Mouse (Mus musculus): Measurements from ENCODE around the gene Anks1. TPM values are rescaled to one million over a fixed set of nuclear protein-coding genes. Genes with fewer than 3 reads are reported as not detected.

Gene Anks1
- polyA plus RNA-seq, 1 experiment from 2014 or later: 8.5 TPM

DNA sequence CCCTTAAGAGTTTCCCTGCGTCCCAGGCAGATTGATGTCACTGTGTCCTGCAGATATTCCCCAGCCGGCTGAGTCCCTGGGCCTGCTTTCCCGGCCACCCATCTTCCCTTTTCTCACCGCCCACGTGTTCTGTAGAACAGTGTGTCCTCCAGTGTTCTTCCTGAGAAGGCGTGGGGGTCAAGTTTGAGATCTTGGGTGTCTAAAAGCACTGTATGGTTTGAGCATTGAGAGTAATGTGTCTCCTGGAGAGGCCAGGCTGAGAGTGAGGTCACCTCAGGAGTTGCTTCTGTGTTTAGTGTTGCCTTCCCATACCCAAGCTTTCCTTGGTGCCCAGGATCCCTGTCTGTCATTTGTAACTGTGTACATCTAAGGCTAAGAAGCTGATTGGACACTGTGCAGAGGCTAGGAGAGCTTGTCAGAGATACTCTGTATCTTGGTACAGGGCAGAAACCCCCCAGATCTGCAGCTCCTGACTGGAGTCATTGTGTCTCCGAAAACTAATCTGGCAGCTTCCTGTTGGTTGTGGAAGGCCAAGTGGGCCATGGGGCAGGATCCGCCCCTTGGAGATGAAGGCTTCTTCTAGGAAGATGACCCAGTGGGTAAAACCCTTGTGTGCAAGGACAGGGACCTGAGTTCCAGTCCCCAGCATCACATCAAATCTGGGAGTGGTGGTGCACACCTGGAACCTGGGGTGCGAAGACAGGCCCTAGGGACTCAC lies 59.1 kb downstream of the Anks1 start:
- H3K4me3 ChIP-seq: no peak overlapping the region
- no peak overlapping the region for H3K4me2 ChIP-seq
- WGBS: 71% methylated on average over 9 of the region's 9 CpGs
- no peaks in the 10 kb centered on the region for H3K9me3 ChIP-seq (replicated peaks)
- no peaks in the 10 kb centered on the region for H3K27me3 ChIP-seq
- peaks cover 59% of the 10 kb centered on the region for H3K4me1 ChIP-seq (replicated peaks)
- H3K9ac ChIP-seq: no peak overlapping the region
- no peaks in the 10 kb centered on the region for H3K36me3 ChIP-seq
- ATAC-seq (replicated peaks; ENCODE audit: insufficient number of reproducible peaks, insufficient read depth, low FRiP score, low read depth): no peak
- H3K27ac ChIP-seq: no peak overlapping the region

DNA sequence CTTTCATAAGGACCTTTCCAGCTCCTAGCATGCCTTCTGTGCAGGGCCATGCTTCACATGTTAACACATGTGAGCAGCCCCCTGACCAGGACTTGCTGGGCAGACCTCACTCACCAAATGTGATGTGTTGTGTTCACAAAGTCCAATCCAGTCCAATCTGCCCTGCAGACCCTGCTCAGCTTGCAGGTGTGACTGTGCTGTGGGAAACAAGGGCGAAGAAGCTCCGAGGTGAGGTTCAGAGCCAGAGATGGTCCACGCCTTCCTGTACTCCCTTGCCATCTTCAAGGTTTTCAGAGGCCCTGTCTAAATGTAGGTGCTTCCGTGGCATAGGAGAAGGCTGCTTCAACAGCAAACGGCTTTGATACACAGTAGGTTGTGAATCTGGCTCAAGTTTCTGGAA lies 59.8 kb downstream of the Anks1 start:
- Histone ChIP-seq H3K27me3 (no peaks in the 10 kb centered on the region), H3K4me3 (no peak overlapping the region), H3K27ac (peak overlapping the region; percentile 33; the same call in 1 of the 2 replicates), H3K9ac (no peak overlapping the region), H3K4me1 (replicated peaks) (peaks cover 58% of the 10 kb centered on the region), H3K4me2 (no peak overlapping the region), H3K36me3 (no peaks in the 10 kb centered on the region), H3K9me3 (replicated peaks) (no peaks in the 10 kb centered on the region)
- WGBS: 83% methylated on average over 5 of the region's 5 CpGs
- ATAC-seq (replicated peaks; ENCODE audit: insufficient number of reproducible peaks, insufficient read depth, low FRiP score, low read depth): no peak

GRCm38 (mm10) chr17:27969365-27969764 lies 60.3 kb downstream of the Anks1 start:
- ATAC-seq (replicated peaks; ENCODE audit: insufficient number of reproducible peaks, insufficient read depth, low FRiP score, low read depth): 0 out of 2 replicates have a peak, but pooled peaks have one; percentile 17
- peak overlapping the region; percentile 59 for H3K27ac ChIP-seq
- 72% methylated on average over 8 of the region's 8 CpGs for WGBS
- no peak overlapping the region for H3K9ac ChIP-seq
- H3K4me2 ChIP-seq: no peak overlapping the region
- H3K36me3 ChIP-seq: no peaks in the 10 kb centered on the region
- H3K9me3 ChIP-seq (replicated peaks): no peaks in the 10 kb centered on the region
- H3K4me3 ChIP-seq: no peak overlapping the region
- H3K27me3 ChIP-seq: no peaks in the 10 kb centered on the region
- peaks cover 58% of the 10 kb centered on the region for H3K4me1 ChIP-seq (replicated peaks)

- Histone ChIP-seq H3K4me2 (no peak overlapping the region), H3K9ac (no peak overlapping the region), H3K36me3 (0 out of 2 replicates have a peak, but pooled peaks cover 2% of the 10 kb centered on the region), H3K4me1 (replicated peaks) (peaks cover 59% of the 10 kb centered on the region), H3K27me3 (no peaks in the 10 kb centered on the region), H3K9me3 (replicated peaks) (no peaks in the 10 kb centered on the region), H3K4me3 (no peak overlapping the region), H3K27ac (peak overlapping the region; percentile 59)
- WGBS: 70% methylated on average over 5 of the region's 5 CpGs
- no peak for ATAC-seq (replicated peaks; ENCODE audit: insufficient number of reproducible peaks, insufficient read depth, low FRiP score, low read depth)
Measured at GRCm38 (mm10) chr17:27969896-27970295, 60.8 kb downstream of the Anks1 start.

DNA sequence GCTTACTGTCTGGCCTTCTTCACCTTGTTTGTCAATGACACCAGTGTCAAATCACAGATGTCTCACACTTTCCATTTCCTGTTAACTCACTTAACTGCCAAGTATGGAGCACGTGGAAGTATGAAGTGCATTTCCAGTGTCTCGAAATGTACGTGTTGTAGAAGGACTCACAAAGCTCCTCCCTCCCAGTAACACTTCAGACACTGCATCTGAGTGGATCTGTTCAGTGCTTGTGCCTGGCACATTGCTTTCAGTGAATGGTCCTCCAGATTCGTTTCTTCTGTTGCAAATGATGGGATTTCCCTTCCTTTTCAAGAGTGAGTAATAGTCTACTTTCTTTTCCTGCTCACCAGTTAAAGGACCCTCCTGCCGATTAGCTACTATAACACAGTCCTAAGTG lies 61.2 kb downstream of the Anks1 start:
- H3K4me1 ChIP-seq (replicated peaks): peaks cover 59% of the 10 kb centered on the region
- no peak overlapping the region for H3K4me2 ChIP-seq
- H3K27me3 ChIP-seq: no peaks in the 10 kb centered on the region
- ATAC-seq (replicated peaks; ENCODE audit: insufficient number of reproducible peaks, insufficient read depth, low FRiP score, low read depth): no peak
- no peaks in the 10 kb centered on the region for H3K9me3 ChIP-seq (replicated peaks)
- H3K27ac ChIP-seq: peak overlapping the region; percentile 59; the same call in 1 of the 2 replicates
- H3K36me3 ChIP-seq: 0 out of 2 replicates have a peak, but pooled peaks cover 3% of the 10 kb centered on the region
- no peak overlapping the region for H3K9ac ChIP-seq
- no peak overlapping the region for H3K4me3 ChIP-seq
- WGBS: 59% methylated on average over 5 of the region's 5 CpGs

- ATAC-seq (replicated peaks; ENCODE audit: insufficient number of reproducible peaks, insufficient read depth, low FRiP score, low read depth): 0 out of 2 replicates have a peak, but pooled peaks have one; percentile 3
- Histone ChIP-seq H3K36me3 (0 out of 2 replicates have a peak, but pooled peaks cover 4% of the 10 kb centered on the region), H3K9me3 (replicated peaks) (no peaks in the 10 kb centered on the region), H3K4me3 (no peak overlapping the region), H3K27me3 (no peaks in the 10 kb centered on the region), H3K9ac (no peak overlapping the region), H3K27ac (peak overlapping the region; percentile 74), H3K4me2 (no peak overlapping the region), H3K4me1 (replicated peaks) (peaks cover 59% of the 10 kb centered on the region)
- WGBS: 55% methylated on average over 9 of the region's 9 CpGs
Measured at GRCm38 (mm10) chr17:27971496-27971895, 62.4 kb downstream of the Anks1 start.

DNA sequence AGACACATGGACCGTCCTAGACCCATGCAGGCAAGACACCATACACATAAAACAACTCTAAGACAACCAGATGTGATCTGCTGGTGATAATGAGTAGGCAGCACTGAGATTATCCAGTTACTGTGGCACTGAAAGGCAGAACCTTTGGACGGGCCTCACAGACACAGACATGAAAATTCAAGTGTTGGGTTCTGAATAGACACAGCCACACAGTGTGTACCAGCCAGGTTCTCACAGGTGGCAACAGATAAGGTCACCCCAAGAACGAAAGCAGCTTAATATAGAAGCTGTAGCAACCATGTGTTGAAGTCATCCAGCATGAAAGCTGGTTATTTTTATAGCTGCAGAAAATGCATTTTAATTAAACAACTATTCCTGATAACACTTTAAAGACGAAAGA lies 64.2 kb downstream of the Anks1 start:
- H3K4me3 ChIP-seq: no peak overlapping the region
- no peak for ATAC-seq (replicated peaks; ENCODE audit: insufficient number of reproducible peaks, insufficient read depth, low FRiP score, low read depth)
- H3K4me2 ChIP-seq: no peak overlapping the region
- no peaks in the 10 kb centered on the region for H3K9me3 ChIP-seq (replicated peaks)
- peak overlapping the region; percentile 69 for H3K27ac ChIP-seq
- H3K27me3 ChIP-seq: no peaks in the 10 kb centered on the region
- no peak overlapping the region for H3K9ac ChIP-seq
- whole genome bisulfite sequencing: 41% methylated on average over 4 of the region's 4 CpGs
- peaks cover 19% of the 10 kb centered on the region for H3K36me3 ChIP-seq
- H3K4me1 ChIP-seq (replicated peaks): peaks cover 54% of the 10 kb centered on the region

- H3K27me3 ChIP-seq: no peaks in the 10 kb centered on the region
- H3K4me3 ChIP-seq: no peak overlapping the region
- H3K4me1 ChIP-seq (replicated peaks): peaks cover 30% of the 10 kb centered on the region
- ATAC-seq (replicated peaks; ENCODE audit: insufficient number of reproducible peaks, insufficient read depth, low FRiP score, low read depth): no peak
- peaks cover 22% of the 10 kb centered on the region for H3K36me3 ChIP-seq
- WGBS: 86% methylated on average over 14 of the region's 14 CpGs
- no peak overlapping the region for H3K4me2 ChIP-seq
- no peak overlapping the region for H3K27ac ChIP-seq
- H3K9me3 ChIP-seq (replicated peaks): no peaks in the 10 kb centered on the region
- H3K9ac ChIP-seq: no peak overlapping the region
Measured at GRCm38 (mm10) chr17:27976266-27976665, 67.2 kb downstream of the Anks1 start.

GRCm38 (mm10) chr17:27977008-27977636 lies 68.0 kb downstream of the Anks1 start:
- H3K4me2 ChIP-seq: no peak overlapping the region

GRCm38 (mm10) chr17:27980391-27980955 lies 71.4 kb downstream of the Anks1 start:
- Histone ChIP-seq H3K27ac (no peak overlapping the region), H3K4me2 (no peak overlapping the region), H3K9me3 (replicated peaks) (no peaks in the 10 kb centered on the region), H3K9ac (no peak overlapping the region), H3K4me3 (no peak overlapping the region), H3K27me3 (no peaks in the 10 kb centered on the region), H3K36me3 (peaks cover 23% of the 10 kb centered on the region), H3K4me1 (replicated peaks) (no peaks in the 10 kb centered on the region)
- no peak for ATAC-seq (replicated peaks; ENCODE audit: insufficient number of reproducible peaks, insufficient read depth, low FRiP score, low read depth)
- 94% methylated on average over 3 of the region's 3 CpGs for WGBS

More at GRCm38 (mm10) chr17:27977008-27977636, 68.0 kb downstream of the Anks1 start:
- ATAC-seq (replicated peaks; ENCODE audit: insufficient number of reproducible peaks, insufficient read depth, low FRiP score, low read depth): no peak
- H3K27me3 ChIP-seq: no peaks in the 10 kb centered on the region
- peaks cover 22% of the 10 kb centered on the region for H3K4me1 ChIP-seq (replicated peaks)
- no peak overlapping the region for H3K4me3 ChIP-seq
- 86% methylated on average over 3 of the region's 3 CpGs for WGBS
- no peaks in the 10 kb centered on the region for H3K9me3 ChIP-seq (replicated peaks)
- no peak overlapping the region for H3K9ac ChIP-seq
- no peak overlapping the region for H3K27ac ChIP-seq
- H3K36me3 ChIP-seq: peaks cover 22% of the 10 kb centered on the region

GRCm38 (mm10) chr17:27981451-27982069 lies 72.5 kb downstream of the Anks1 start:
- H3K4me3 ChIP-seq: no peak overlapping the region
- H3K27ac ChIP-seq: no peak overlapping the region
- no peak for ATAC-seq (replicated peaks; ENCODE audit: insufficient number of reproducible peaks, insufficient read depth, low FRiP score, low read depth)
- peaks cover 29% of the 10 kb centered on the region for H3K36me3 ChIP-seq
- no peaks in the 10 kb centered on the region for H3K4me1 ChIP-seq (replicated peaks)
- 82% methylated on average over 5 of the region's 5 CpGs for WGBS
- H3K9me3 ChIP-seq (replicated peaks): no peaks in the 10 kb centered on the region
- no peak overlapping the region for H3K4me2 ChIP-seq
- H3K9ac ChIP-seq: no peak overlapping the region
- H3K27me3 ChIP-seq: no peaks in the 10 kb centered on the region
